Mouse (Mus musculus) forebrain, embryonic 15.5 days (tissue): ENCODE results near the gene Dynll2. TPM values are rescaled to one million over a fixed set of nuclear protein-coding genes. Genes with fewer than 3 reads are reported as not detected.

Experiments
- ATAC-seq: fragments of 200-750 bp; cut with Nextera tagmentation; replicated peaks from 2 replicates; pipeline ENCODE4 v1.8.0; 2017; ENCODE audit warnings: mild to moderate bottlenecking, moderate TSS enrichment, moderate library complexity
- H3K27ac ChIP-seq: fragments of 300-500 bp; sonication (generic); replicated peaks from 2 replicates; pipeline ENCODE4 v1.5.1; 2015; ENCODE audit warnings: mild to moderate bottlenecking, inconsistent platforms
- H3K27me3 ChIP-seq: fragments of 300-500 bp; sonication (generic); 2 replicates; pipeline ENCODE4 v1.6.1; 2015; ENCODE audit warnings: inconsistent platforms
- H3K36me3 ChIP-seq: fragments of 300-500 bp; sonication (generic); 2 replicates; pipeline ENCODE4 v1.6.1; 2015; ENCODE audit warnings: mild to moderate bottlenecking, inconsistent platforms
- H3K4me1 ChIP-seq: fragments of 300-500 bp; sonication (generic); 2 replicates; pipeline ENCODE4 v1.6.1; 2015; ENCODE audit warnings: inconsistent platforms
- H3K4me2 ChIP-seq: fragments of 300-500 bp; sonication (generic); replicated peaks from 2 replicates; pipeline ENCODE4 v1.6.1; 2015; ENCODE audit warnings: mild to moderate bottlenecking, inconsistent platforms
- H3K4me3 ChIP-seq: fragments of 300-500 bp; sonication (generic); 2 replicates; pipeline ENCODE4 v1.5.1; 2015; ENCODE audit warnings: mild to moderate bottlenecking, inconsistent platforms
- H3K9ac ChIP-seq: fragments of 300-500 bp; sonication (generic); replicated peaks from 2 replicates; pipeline ENCODE4 v1.6.1; 2015; ENCODE audit warnings: mild to moderate bottlenecking, inconsistent platforms
- H3K9me3 ChIP-seq: fragments of 300-500 bp; sonication (generic); 2 replicates; pipeline ENCODE4 v1.6.1; 2016; ENCODE audit warnings: inconsistent platforms
- WGBS: fragments of 180-500 bp; shearing (Covaris S2); methylation state at CpG from one replicate; pipeline ENCODE4 v1.1.7; 2015; ENCODE audit warnings: mixed read lengths; 5-methylcytosine and 5-hydroxymethylcytosine counted together
- polyA plus RNA-seq: library from polyadenylated mRNA; unstranded; fragments of >200 nt; fragmentation: Nextera tagmentation; extraction: Ambion mirVana; gene quantifications from 2 replicates; pipeline ENCODE4 v1.2.1, GENCODE M21; 2015

Dynll2 gene
- polyA plus RNA-seq, 1 experiment from 2014 or later = 39.3 TPM

DNA sequence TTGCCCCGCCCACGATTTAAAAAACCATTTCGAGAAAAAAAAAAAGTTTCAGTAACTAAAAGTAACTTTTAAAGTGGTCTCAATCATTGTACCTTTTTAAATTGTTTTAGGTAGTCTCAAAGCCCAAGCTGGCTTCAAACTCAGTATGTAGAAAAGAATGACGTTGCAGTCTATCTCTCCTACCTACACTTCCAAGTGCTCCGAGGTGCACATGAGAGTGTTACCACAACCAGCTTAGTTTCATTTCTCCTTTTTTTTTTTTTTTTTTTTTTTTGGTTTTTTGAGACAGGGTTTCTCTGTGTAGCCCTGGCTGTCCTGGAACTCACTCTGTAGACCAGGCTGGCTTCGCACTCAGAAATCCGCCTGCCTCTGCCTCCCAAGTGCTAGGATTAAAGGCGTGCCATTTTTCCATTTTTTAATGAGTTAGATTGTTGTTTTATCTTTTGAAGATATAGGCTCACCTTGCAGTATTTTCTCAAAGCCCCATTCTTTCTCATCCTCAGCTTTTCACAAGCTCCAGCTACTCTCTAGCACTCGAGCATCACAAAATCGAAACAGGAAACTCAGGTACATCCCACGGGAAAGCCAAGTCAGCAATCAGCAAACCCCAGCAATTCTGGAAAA is 25.4 kb upstream of the Dynll2 start:
- no peak overlapping the region for H3K9ac ChIP-seq
- no peaks in the 10 kb centered on the region for H3K27me3 ChIP-seq
- WGBS = 93% methylated on average over 11 of the region's 11 CpGs
- H3K36me3 ChIP-seq = no peaks in the 10 kb centered on the region
- ATAC-seq = no peak
- H3K4me3 ChIP-seq = no peak overlapping the region
- peaks cover 19% of the 10 kb centered on the region for H3K4me1 ChIP-seq
- H3K9me3 ChIP-seq = no peaks in the 10 kb centered on the region
- no peak overlapping the region for H3K27ac ChIP-seq
- H3K4me2 ChIP-seq = no peak overlapping the region

DNA sequence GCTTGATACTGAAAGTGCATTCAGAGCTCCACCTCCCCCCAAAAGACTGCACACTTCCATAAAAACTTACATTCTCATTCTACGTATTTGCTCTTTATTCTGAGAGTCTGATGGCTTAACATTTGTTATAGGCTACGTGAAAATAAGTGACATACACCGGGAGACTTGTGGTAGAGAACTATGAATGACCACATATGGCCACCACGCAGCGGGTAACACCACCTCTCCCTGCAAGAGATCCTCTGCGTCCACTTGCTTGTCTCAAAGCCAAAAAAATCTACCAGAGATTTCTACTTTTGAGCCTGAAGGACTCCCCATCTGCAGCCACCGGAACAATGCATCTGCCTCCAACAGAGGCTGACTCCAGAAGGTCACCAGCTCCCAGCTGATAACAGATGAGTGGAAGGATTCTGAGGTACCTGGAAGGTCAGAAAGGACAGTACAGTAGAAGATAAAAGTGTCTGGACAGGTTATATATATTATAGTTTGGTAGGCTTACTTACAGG is 24.6 kb upstream of the Dynll2 start:
- Histone ChIP-seq H3K4me1 (peaks cover 19% of the 10 kb centered on the region), H3K4me3 (no peak overlapping the region), H3K27me3 (no peaks in the 10 kb centered on the region), H3K36me3 (no peaks in the 10 kb centered on the region), H3K4me2 (no peak overlapping the region), H3K27ac (no peak overlapping the region), H3K9ac (no peak overlapping the region), H3K9me3 (no peaks in the 10 kb centered on the region)
- no peak for ATAC-seq
- 88% methylated on average over 7 of the region's 7 CpGs for WGBS

DNA sequence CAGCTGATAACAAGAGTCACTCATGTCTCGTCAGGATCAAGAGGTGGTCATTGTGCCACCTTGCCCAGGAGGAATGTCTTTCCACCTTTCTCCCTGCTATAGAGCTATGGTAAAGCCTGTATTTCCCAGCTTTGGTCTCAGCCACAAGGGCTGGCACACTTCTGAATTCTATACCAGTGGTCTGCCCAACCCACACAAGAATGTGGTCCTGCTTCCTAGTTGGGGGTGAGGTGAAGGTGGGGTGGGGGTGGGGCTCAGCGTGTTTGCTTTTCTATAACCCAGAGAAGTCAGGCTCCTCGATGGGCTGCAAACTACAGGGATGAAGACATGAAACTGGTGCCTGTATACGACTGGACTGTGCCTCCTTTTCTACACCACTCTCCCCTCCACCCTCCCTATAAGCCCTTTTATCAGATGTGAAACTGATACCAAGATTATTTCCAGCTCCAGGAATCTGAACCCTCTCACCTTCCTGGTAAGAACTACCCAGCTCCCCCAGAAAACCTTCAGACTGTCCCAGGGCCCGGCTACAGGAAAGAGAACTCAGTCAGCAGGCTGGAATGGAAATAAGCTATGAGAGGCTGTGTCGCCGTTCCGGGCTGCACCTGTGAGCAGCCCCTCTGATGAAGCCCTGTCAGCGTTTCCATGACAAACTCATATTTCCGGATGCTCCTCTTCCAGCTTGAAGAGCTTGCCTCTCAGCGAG is 24.0 kb upstream of the Dynll2 start:
- no peak overlapping the region for H3K27ac ChIP-seq

GRCm38 (mm10) chr11:88009542-88010190 is 22.3 kb upstream of the Dynll2 start:
- Histone ChIP-seq H3K9me3 (no peaks in the 10 kb centered on the region), H3K4me3 (0 out of 2 replicates have a peak overlapping the region, but pooled peaks have one; percentile 1), H3K27ac (peak overlapping the region; percentile 46), H3K4me2 (peak overlapping the region; percentile 27), H3K36me3 (no peaks in the 10 kb centered on the region), H3K27me3 (no peaks in the 10 kb centered on the region), H3K9ac (no peak overlapping the region), H3K4me1 (peaks cover 19% of the 10 kb centered on the region)
- peak; percentile 92 for ATAC-seq
- WGBS = 13% methylated on average over 16 of the region's 16 CpGs

More for the DNA sequence above, 24.0 kb upstream of the Dynll2 start:
- Histone ChIP-seq H3K27me3 (no peaks in the 10 kb centered on the region), H3K9me3 (no peaks in the 10 kb centered on the region), H3K9ac (no peak overlapping the region), H3K4me3 (no peak overlapping the region), H3K4me2 (no peak overlapping the region), H3K36me3 (no peaks in the 10 kb centered on the region), H3K4me1 (peaks cover 19% of the 10 kb centered on the region)
- ATAC-seq = no peak
- 77% methylated on average over 11 of the region's 11 CpGs for WGBS

GRCm38 (mm10) chr11:88008641-88009040 is 21.3 kb upstream of the Dynll2 start:
- 45% methylated on average over 1 of the region's 1 CpGs for WGBS
- no peak for ATAC-seq

GRCm38 (mm10) chr11:88004123-88004522 is 16.8 kb upstream of the Dynll2 start:
- no peaks in the 10 kb centered on the region for H3K36me3 ChIP-seq
- no peak overlapping the region for H3K4me3 ChIP-seq
- 56% methylated on average over 2 of the region's 2 CpGs for WGBS
- H3K4me2 ChIP-seq = no peak overlapping the region
- H3K27me3 ChIP-seq = no peaks in the 10 kb centered on the region
- no peak overlapping the region for H3K27ac ChIP-seq
- H3K9ac ChIP-seq = no peak overlapping the region
- peaks cover 7% of the 10 kb centered on the region for H3K4me1 ChIP-seq
- H3K9me3 ChIP-seq = no peaks in the 10 kb centered on the region
- no peak for ATAC-seq

More at GRCm38 (mm10) chr11:88008641-88009040, 21.3 kb upstream of the Dynll2 start:
- H3K4me3 ChIP-seq = no peak overlapping the region
- H3K4me2 ChIP-seq = no peak overlapping the region
- no peak overlapping the region for H3K9ac ChIP-seq
- H3K9me3 ChIP-seq = no peaks in the 10 kb centered on the region
- H3K4me1 ChIP-seq = peaks cover 19% of the 10 kb centered on the region
- no peaks in the 10 kb centered on the region for H3K36me3 ChIP-seq
- H3K27me3 ChIP-seq = no peaks in the 10 kb centered on the region
- no peak overlapping the region for H3K27ac ChIP-seq

GRCm38 (mm10) chr11:88002738-88003137 is 15.4 kb upstream of the Dynll2 start:
- H3K4me2 ChIP-seq = no peak overlapping the region
- H3K9me3 ChIP-seq = no peaks in the 10 kb centered on the region
- H3K27me3 ChIP-seq = no peaks in the 10 kb centered on the region
- H3K4me1 ChIP-seq = no peaks in the 10 kb centered on the region
- no peak for ATAC-seq
- no peak overlapping the region for H3K4me3 ChIP-seq
- 67% methylated on average over 4 of the region's 4 CpGs for WGBS
- H3K27ac ChIP-seq = no peak overlapping the region
- no peaks in the 10 kb centered on the region for H3K36me3 ChIP-seq
- no peak overlapping the region for H3K9ac ChIP-seq

DNA sequence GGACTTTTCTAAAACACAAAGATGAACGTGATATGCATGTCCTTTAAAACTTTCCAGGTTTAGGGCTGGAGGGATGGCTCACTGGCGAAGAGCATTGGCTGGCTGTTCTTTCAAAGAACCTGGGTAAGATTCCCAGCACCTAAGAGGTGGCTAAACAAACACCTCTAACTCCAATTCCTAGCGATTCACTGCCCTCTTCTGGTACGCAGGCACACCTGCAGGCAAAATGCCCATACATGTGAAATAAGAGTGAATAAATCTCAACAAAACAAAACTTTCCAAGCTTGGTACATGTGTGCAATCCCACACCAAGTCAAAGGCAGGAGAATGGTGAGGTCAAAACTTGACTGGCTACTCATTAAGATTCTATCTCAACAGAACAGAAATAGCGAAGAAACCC is 12.4 kb upstream of the Dynll2 start:
- whole genome bisulfite sequencing = 94% methylated on average over 5 of the region's 5 CpGs
- no peak overlapping the region for H3K4me3 ChIP-seq
- no peak overlapping the region for H3K9ac ChIP-seq
- no peaks in the 10 kb centered on the region for H3K4me1 ChIP-seq
- no peaks in the 10 kb centered on the region for H3K36me3 ChIP-seq
- ATAC-seq = no peak
- H3K27ac ChIP-seq = no peak overlapping the region
- no peaks in the 10 kb centered on the region for H3K27me3 ChIP-seq
- no peaks in the 10 kb centered on the region for H3K9me3 ChIP-seq
- no peak overlapping the region for H3K4me2 ChIP-seq

DNA sequence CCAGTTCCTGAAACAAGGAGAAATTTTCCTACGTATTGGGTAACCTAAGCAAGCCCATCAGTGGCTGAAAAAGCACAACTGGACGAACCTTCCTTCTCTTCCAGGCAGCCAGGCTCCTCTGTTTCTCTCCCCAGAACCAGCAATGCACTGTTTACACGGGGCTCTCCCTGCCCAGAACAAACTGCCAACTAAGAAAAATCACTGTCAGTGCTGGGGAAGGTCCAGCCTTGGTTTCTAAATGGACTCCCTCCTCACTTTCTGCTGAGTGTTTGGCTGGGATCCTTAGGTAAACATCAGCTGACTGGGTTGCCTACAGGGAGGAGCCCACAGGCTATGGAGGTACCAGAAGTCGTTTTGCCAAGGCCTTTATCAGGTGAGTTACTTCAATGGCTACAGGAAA is 4.5 kb upstream of the Dynll2 start:
- Histone ChIP-seq H3K36me3 (no peaks in the 10 kb centered on the region), H3K9ac (no peak overlapping the region), H3K4me3 (no peak overlapping the region), H3K4me1 (peaks cover 5% of the 10 kb centered on the region; the same call in 1 of the 2 replicates), H3K4me2 (no peak overlapping the region), H3K9me3 (no peaks in the 10 kb centered on the region), H3K27ac (no peak overlapping the region), H3K27me3 (no peaks in the 10 kb centered on the region)
- ATAC-seq = no peak
- 64% methylated on average over 4 of the region's 4 CpGs for WGBS

DNA sequence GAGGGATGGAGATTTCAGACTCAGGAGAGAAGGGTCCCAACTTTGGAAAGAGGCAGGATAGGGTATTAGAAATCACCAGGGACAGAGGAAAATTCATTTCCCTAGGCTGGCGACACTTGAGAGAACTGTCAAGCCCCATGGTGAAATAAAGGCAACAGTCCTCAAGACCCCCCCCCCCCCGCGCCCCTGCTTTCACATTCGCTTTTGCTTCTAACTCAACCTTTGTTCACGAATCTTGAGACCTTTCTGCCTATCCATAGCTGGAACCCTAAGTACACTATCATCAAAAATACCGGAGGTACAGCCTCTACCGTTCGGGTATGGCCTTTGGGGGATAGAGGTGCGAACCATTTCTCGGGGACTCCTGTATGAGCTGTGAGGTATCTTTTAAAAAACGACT is 528 bp upstream of the Dynll2 start:
- Histone ChIP-seq H3K27me3 (no peaks in the 10 kb centered on the region), H3K4me2 (peak overlapping the region; percentile 89), H3K9ac (peak overlapping the region; percentile 60), H3K36me3 (peaks cover 9% of the 10 kb centered on the region), H3K4me1 (peaks cover 38% of the 10 kb centered on the region), H3K9me3 (no peaks in the 10 kb centered on the region), H3K4me3 (peak overlapping the region; percentile 100), H3K27ac (peak overlapping the region; percentile 96)
- 61% methylated on average over 11 of the region's 11 CpGs for WGBS
- no peak for ATAC-seq

GRCm38 (mm10) chr11:87986141-87986741 is 1.1 kb downstream of the Dynll2 start:
- peak; percentile 0; the same call in 1 of the 2 replicates for ATAC-seq
- Histone ChIP-seq H3K27me3 (no peaks in the 10 kb centered on the region), H3K4me3 (peak overlapping the region; percentile 100), H3K27ac (peak overlapping the region; percentile 96), H3K36me3 (peaks cover 24% of the 10 kb centered on the region), H3K4me2 (peak overlapping the region; percentile 89), H3K4me1 (peaks cover 47% of the 10 kb centered on the region), H3K9ac (peak overlapping the region; percentile 94), H3K9me3 (no peaks in the 10 kb centered on the region)
- 2% methylated on average over 13 of the region's 13 CpGs for WGBS

DNA sequence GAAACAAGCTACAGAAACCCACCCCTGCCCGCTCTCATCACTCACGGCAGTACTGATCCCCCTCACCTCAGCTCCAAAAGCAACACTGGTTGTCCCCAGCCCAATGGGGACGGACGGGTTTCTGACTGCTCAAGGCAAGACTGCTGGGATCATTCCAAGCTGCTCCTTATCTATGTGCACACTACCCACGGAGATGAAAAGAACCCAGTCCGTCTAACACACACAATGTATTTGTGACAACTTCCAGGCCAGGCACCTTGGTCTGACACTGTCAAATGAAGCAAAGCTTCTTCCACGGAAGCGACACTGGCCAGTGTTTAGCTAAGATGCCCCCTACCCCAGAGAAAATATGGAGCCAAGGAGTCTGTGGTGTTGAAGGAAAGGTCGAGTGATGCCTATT is 1.7 kb downstream of the Dynll2 start:
- peak overlapping the region; percentile 94 for H3K9ac ChIP-seq
- peaks cover 30% of the 10 kb centered on the region for H3K36me3 ChIP-seq
- H3K27me3 ChIP-seq = no peaks in the 10 kb centered on the region
- peak overlapping the region; percentile 18; the same call in 1 of the 2 replicates for H3K27ac ChIP-seq
- ATAC-seq = no peak
- no peaks in the 10 kb centered on the region for H3K9me3 ChIP-seq
- peak overlapping the region; percentile 89 for H3K4me2 ChIP-seq
- WGBS = 26% methylated on average over 9 of the region's 9 CpGs
- H3K4me3 ChIP-seq = peak overlapping the region; percentile 100
- peaks cover 47% of the 10 kb centered on the region for H3K4me1 ChIP-seq
